Mouse (Mus musculus) liver, embryonic 13.5 days (tissue): ENCODE results near the gene Zdhhc14. TPM values are rescaled to one million over a fixed set of nuclear protein-coding genes. Genes with fewer than 3 reads are reported as not detected.

ENCODE experiments used
- ATAC-seq: fragments of 200-750 bp; cut with Nextera tagmentation; 2 replicates; pipeline ENCODE4 v1.8.0; 2017; ENCODE audit warnings: low read depth, mild to moderate bottlenecking, moderate number of reproducible peaks, moderate library complexity
- DNase-seq: peaks from one replicate; pipeline ENCODE4 v3.0.0; 2022
- H3K27ac ChIP-seq: fragments of 300-500 bp; sonication (generic); 2 replicates; pipeline ENCODE4 v1.5.1; 2015; ENCODE audit warnings: moderate library complexity, mild to moderate bottlenecking, inconsistent platforms
- H3K27me3 ChIP-seq: fragments of 300-500 bp; sonication (generic); 2 replicates; pipeline ENCODE4 v1.6.1; 2015; ENCODE audit warnings: mild to moderate bottlenecking, inconsistent platforms
- H3K36me3 ChIP-seq: fragments of 300-500 bp; sonication (generic); 2 replicates; pipeline ENCODE4 v1.6.1; 2015; ENCODE audit warnings: mild to moderate bottlenecking, inconsistent platforms
- H3K4me1 ChIP-seq: fragments of 300-500 bp; sonication (generic); replicated peaks from 2 replicates; pipeline ENCODE4 v1.6.1; 2015; ENCODE audit warnings: inconsistent platforms
- H3K4me2 ChIP-seq: fragments of 300-500 bp; sonication (generic); 2 replicates; pipeline ENCODE4 v1.6.1; 2015; ENCODE audit warnings: inconsistent platforms, mild to moderate bottlenecking, moderate library complexity
- H3K4me3 ChIP-seq: fragments of 300-500 bp; sonication (generic); replicated peaks from 2 replicates; pipeline ENCODE4 v1.5.1; 2015; ENCODE audit warnings: mild to moderate bottlenecking, inconsistent platforms
- H3K9ac ChIP-seq: fragments of 300-500 bp; sonication (generic); 2 replicates; pipeline ENCODE4 v1.6.1; 2015; ENCODE audit warnings: mild to moderate bottlenecking, inconsistent platforms
- H3K9me3 ChIP-seq: fragments of 300-500 bp; sonication (generic); replicated peaks from 2 replicates; pipeline ENCODE4 v1.6.1; 2016; ENCODE audit warnings: inconsistent platforms
- WGBS: fragments of 180-500 bp; shearing (Covaris S2); methylation state at CpG from one replicate; pipeline ENCODE4 v1.1.7; 2015; ENCODE audit not compliant: insufficient replicate concordance; 5-methylcytosine and 5-hydroxymethylcytosine counted together
- polyA plus RNA-seq: library from polyadenylated mRNA; unstranded; fragments of >200 nt; fragmentation: Nextera tagmentation; extraction: Ambion mirVana; gene quantifications from 2 replicates; pipeline ENCODE4 v1.2.1, GENCODE M21; 2015

Zdhhc14 gene
- polyA plus RNA-seq, result 4.7 and 6.0 TPM in 2 replicates

DNA sequence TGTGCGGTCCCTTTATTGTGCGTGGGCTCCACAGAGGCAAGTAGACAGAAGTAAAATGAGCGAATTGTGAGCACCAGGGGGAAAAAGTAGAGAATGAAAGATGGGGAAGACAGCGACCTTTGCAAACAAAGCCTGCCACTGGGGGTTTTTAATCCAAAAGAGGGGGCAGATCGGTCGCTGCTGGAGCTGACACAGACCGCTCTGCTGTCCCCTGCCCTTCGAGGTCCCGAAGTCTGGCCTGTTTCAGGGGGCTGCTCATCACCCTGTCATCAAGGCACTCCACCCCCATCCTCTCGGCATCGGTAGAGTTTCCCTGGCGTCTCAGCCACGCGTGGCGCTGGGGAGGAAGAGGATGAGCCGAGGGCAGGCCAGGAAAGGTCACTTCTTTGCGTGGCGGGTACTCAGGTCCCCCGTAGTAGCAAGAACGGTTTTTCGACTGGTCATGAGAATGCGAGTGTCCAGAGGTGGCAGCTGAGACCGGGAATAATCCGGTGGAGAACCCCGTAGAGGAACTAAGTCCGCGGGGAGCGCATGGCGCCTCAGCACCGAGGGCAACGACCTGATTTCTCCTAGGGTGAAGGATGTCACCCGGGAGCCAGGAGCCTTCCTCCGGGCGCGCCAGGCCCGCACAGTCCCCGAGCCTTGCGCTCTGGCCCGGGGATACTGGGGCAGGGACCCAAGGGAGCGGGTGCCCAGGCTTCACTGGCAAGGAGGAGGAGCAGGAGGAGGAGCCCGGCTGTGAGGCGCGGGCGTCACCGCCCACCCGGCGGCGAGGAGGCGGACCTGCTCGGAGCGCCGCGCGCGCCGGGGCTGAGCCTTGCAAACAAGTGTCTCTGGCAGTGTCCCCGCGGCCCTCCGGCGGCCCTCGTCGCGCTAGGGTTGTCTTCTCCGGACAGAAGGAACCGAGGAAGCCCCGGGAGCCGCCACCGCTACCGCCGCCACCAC lies at the start of gene Zdhhc14:
Zdhhc14 (plus strand) TSS at position 757 of the 945 bp plus-strand sequence.
- Histone ChIP-seq H3K4me1 (peaks cover 59% of the 10 kb centered on the region), H3K27ac (peak within 1 kb of the TSS; percentile 98), H3K36me3 (peaks cover 22% of the 10 kb centered on the region), H3K27me3 (no peaks in the 10 kb centered on the region), H3K4me3 (peak within 1 kb of the TSS; percentile 98), H3K4me2 (peak within 1 kb of the TSS; percentile 98), H3K9me3 (no peaks in the 10 kb centered on the region), H3K9ac (peak within 1 kb of the TSS; percentile 99)
- DNase-seq (peak; percentile 94), ATAC-seq (peak; percentile 90)
- under 1% methylated on average over 69 of the region's 70 CpGs for WGBS

DNA sequence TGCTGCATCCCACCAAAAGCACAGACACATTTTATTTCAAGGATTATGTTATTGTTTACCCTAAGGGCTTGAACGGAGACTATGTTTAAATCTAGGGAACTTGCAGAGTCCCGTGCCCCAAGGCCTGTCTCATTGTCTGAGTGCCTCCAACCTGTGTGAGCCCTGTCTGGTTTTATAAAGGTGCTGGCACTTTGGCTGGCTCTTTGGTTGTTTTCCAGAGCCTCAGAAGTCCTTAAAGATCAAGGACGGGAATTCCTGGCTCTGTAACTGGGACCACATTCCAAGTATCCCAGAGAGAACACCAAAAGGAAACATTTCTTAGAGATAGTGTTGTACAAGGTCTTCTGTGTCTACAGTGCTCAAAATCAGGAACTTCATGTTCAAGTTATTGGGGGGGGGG lies 49.1 kb upstream of the Zdhhc14 start:
- no peak overlapping the region for H3K9ac ChIP-seq
- no peak overlapping the region for H3K27ac ChIP-seq
- peaks cover 20% of the 10 kb centered on the region for H3K27me3 ChIP-seq
- H3K4me3 ChIP-seq, result no peak overlapping the region
- ATAC-seq (no peak), DNase-seq (no peak)
- no peaks in the 10 kb centered on the region for H3K36me3 ChIP-seq
- peaks cover 21% of the 10 kb centered on the region for H3K4me1 ChIP-seq
- 59% methylated on average over 3 of the region's 3 CpGs for WGBS
- no peak overlapping the region for H3K4me2 ChIP-seq
- H3K9me3 ChIP-seq, result no peaks in the 10 kb centered on the region

DNA sequence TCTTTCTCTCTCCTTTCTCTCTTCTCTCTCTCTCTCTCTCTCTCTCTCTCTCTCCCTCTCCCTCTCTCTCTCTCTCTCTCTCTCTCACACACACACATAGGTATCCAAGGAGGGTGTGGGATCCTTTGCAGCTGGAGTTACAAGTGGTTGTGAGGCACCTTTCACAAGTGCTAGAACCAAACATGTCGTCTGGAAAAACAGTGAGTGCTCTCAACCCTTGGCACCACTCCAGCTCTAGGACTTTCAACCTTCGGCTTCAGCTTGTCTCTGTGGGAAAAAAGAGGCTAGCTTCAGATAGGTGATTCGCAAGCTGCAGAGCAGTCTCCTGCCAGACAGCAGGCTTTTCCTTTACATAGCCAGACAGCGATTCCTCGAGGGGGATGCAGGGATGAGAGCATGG lies 48.6 kb upstream of the Zdhhc14 start:
- ATAC-seq (no peak), DNase-seq (no peak)
- Histone ChIP-seq H3K27ac (no peak overlapping the region), H3K36me3 (no peaks in the 10 kb centered on the region), H3K4me1 (peaks cover 17% of the 10 kb centered on the region), H3K9ac (no peak overlapping the region), H3K9me3 (no peaks in the 10 kb centered on the region), H3K4me2 (no peak overlapping the region), H3K4me3 (no peak overlapping the region), H3K27me3 (peaks cover 22% of the 10 kb centered on the region)
- WGBS, result 49% methylated on average over 5 of the region's 5 CpGs

DNA sequence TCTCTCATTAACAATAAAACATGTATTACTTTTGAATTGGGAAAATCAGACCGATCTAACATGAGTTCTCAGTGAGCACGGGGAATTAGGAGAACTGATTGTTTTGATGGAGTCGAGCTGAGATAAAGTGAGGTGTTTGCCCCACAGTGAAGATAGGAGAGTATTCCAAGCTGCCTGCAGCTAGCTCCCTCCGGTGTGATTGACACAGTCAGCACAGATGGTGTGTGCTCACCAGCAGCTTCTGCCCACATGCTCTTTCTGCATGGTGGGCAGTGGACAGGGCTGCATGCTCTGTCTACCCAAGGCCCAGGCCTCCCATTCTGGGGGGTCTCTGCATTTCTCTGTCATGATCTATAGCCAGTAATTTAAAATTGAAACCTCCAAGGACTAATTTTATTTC lies 38.7 kb upstream of the Zdhhc14 start:
- Histone ChIP-seq H3K36me3 (no peaks in the 10 kb centered on the region), H3K4me3 (no peak overlapping the region), H3K27ac (no peak overlapping the region), H3K9me3 (no peaks in the 10 kb centered on the region), H3K9ac (no peak overlapping the region), H3K4me1 (no peaks in the 10 kb centered on the region), H3K4me2 (no peak overlapping the region), H3K27me3 (peaks cover 60% of the 10 kb centered on the region)
- no peak for ATAC-seq
- DNase-seq, result no peak
- 57% methylated on average over 4 of the region's 4 CpGs for WGBS

DNA sequence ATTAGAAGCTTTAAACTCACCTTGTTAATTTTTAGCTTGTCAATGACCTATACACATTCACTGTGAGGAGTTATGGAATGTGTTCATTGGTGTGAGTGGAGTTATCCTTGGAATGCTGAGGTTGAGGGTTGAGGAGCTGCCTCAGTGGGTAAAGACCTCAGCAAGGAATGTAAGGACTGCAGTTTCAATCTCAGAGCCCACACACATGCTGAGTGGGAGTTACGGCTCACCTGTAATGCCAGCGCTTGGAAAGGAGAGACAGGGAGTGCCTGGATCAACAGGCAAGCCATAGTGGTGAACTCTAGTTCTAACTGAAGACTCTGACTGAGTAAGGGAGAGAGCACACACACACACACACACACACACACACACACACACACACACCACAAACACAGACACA lies 28.4 kb upstream of the Zdhhc14 start:
- DNase-seq, result no peak

DNA sequence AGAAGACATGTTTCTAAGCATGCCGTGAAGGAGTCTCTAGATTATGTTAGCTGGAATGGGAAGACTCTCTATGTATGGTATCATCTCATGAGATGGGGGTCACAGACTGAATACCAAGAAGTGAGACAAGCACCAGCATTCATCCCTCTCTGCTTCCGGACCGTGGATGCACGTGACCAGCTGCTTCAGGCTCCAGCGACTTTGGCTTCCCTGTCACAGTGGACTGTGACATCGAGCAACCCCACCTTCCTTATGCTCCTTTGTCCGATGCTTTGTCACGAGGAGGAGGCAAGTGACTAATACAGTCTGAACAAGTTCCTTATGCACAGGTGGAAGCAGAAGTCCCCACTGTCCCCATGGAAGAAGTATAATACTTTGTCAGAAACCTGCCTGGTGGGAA lies 25.6 kb upstream of the Zdhhc14 start:
- WGBS, result 71% methylated on average over 8 of the region's 8 CpGs
- Histone ChIP-seq H3K27ac (no peak overlapping the region), H3K4me3 (no peak overlapping the region), H3K4me1 (no peaks in the 10 kb centered on the region), H3K4me2 (no peak overlapping the region), H3K36me3 (no peaks in the 10 kb centered on the region), H3K9ac (no peak overlapping the region), H3K27me3 (peaks cover 13% of the 10 kb centered on the region; the same call in 1 of the 2 replicates), H3K9me3 (no peaks in the 10 kb centered on the region)
- DNase-seq, result no peak
- ATAC-seq, result no peak

More for the DNA sequence above, 28.4 kb upstream of the Zdhhc14 start:
- Histone ChIP-seq H3K4me2 (no peak overlapping the region), H3K27me3 (peaks cover 11% of the 10 kb centered on the region; the same call in 1 of the 2 replicates), H3K27ac (no peak overlapping the region), H3K9ac (no peak overlapping the region), H3K36me3 (no peaks in the 10 kb centered on the region), H3K9me3 (no peaks in the 10 kb centered on the region), H3K4me1 (no peaks in the 10 kb centered on the region), H3K4me3 (no peak overlapping the region)
- 89% methylated on average over 2 of the region's 2 CpGs for WGBS
- no peak for ATAC-seq

DNA sequence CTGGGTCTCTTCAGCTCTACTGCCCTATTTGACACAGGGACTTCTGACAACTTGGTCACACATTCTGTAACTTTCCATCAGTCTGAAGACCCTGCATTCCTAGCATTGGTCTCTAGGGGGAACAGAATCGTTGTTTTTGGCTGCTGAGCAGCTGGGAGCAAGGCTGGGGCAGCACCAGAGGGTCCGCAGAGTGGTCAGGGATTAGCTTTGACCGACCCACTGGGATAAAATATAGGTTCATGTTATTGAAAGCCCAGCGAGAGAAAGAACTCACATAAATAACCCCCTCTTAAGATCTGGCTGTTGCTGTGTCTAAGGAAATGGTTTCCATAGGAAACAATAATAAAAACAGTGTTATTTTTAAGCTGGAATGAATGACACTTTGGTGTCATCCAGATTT lies 25.2 kb upstream of the Zdhhc14 start:
- Histone ChIP-seq H3K27ac (no peak overlapping the region), H3K27me3 (peaks cover 13% of the 10 kb centered on the region; the same call in 1 of the 2 replicates), H3K4me3 (no peak overlapping the region), H3K9me3 (no peaks in the 10 kb centered on the region), H3K4me2 (no peak overlapping the region), H3K36me3 (no peaks in the 10 kb centered on the region), H3K4me1 (no peaks in the 10 kb centered on the region), H3K9ac (no peak overlapping the region)
- ATAC-seq, result no peak
- WGBS, result 43% methylated on average over 4 of the region's 4 CpGs
- no peak for DNase-seq

DNA sequence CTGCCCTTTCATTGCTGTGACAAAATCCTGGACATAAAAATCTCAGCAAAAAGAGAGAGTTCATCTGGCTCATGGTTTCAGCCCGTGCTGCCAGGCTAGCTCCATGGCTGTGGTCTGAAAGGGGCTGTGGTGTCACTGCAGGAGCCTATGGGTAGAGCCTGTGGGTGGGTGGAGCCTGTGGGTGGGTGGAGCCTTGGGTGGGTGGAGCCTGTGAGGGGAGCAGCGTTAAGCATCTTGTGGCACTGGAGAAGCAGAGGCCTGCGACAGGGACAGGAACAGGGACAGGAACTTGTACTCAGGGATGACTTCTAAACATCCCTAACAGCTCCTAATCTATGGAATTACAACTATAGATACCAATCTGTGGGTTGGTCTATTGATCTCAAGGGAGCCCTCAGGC lies 20.1 kb upstream of the Zdhhc14 start:
- Histone ChIP-seq H3K4me1 (peaks cover 9% of the 10 kb centered on the region), H3K36me3 (no peaks in the 10 kb centered on the region), H3K4me3 (no peak overlapping the region), H3K9ac (no peak overlapping the region), H3K9me3 (no peaks in the 10 kb centered on the region), H3K4me2 (no peak overlapping the region), H3K27ac (no peak overlapping the region), H3K27me3 (peaks cover 15% of the 10 kb centered on the region; the same call in 1 of the 2 replicates)
- DNase-seq (peak; percentile 11), ATAC-seq (peak; percentile 79)
- 28% methylated on average over 3 of the region's 3 CpGs for WGBS

DNA sequence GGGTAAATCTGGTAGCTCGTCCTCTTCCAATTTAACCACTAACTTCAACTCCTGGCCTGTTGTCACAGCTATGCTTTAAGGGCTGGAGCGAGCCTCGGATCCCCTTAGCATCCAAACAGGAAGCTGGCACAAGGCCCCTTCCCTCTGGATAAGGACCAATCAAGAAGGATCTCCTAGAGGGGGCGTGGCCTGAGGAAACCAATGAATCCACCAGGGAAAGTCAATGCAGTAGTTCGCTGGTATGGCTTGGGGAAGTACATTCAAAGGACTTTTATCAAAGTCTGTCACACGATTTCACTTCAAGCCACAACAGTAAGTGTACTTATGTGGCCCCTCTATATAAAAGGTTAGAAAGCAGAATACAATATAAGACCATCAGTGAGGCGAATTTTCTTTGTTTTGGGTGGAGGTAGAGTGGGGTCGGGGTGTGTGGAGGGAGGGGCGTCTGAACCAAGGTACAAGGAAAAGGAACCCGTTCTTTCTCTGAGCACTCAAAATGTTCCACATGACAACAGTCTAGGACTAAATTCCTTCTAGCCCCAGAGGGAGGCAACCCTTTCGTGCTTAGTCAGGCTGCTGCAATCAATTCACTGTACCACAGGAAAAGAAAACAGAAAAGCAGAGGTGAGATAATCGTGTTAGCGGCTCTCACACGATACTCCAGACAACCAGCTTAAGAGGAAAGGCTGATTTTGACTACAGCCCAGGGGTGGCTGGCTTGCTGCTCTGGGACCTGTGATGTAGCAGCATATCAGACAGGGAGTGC lies 16.2 kb upstream of the Zdhhc14 start:
- Histone ChIP-seq H3K4me3 (no peak overlapping the region), H3K27me3 (peaks cover 10% of the 10 kb centered on the region; the same call in 1 of the 2 replicates), H3K4me2 (peak overlapping the region; percentile 16; the same call in 1 of the 2 replicates), H3K4me1 (peaks cover 9% of the 10 kb centered on the region), H3K9me3 (no peaks in the 10 kb centered on the region), H3K27ac (no peak overlapping the region), H3K9ac (no peak overlapping the region), H3K36me3 (no peaks in the 10 kb centered on the region)
- 29% methylated on average over 14 of the region's 14 CpGs for WGBS
- no peak for DNase-seq
- peak; percentile 51; the same call in 1 of the 2 replicates for ATAC-seq

DNA sequence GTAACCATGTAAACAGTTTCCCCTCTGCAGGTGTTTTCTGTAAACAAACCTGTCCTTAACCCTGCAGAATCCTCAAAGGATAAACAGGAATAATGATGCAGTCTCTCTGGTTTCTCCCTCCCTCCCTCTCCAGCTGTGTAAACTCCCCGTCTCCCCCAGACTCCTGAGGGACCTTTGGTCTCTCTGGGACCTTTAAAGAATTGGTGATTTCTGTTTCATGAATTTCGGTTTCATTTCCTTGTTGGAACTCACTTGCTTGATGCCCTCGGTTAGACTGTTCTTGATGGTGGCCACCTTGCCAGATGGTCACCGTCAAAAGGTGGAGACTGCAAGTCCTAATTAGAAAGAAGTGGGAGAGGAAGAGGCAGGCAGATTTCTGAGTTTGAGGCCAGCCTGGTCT lies 8.9 kb upstream of the Zdhhc14 start:
- Histone ChIP-seq H3K27ac (no peak overlapping the region), H3K4me2 (no peak overlapping the region), H3K4me3 (no peak overlapping the region), H3K9me3 (0 out of 2 replicates have a peak, but pooled peaks cover 4% of the 10 kb centered on the region), H3K36me3 (no peaks in the 10 kb centered on the region), H3K4me1 (peaks cover 33% of the 10 kb centered on the region), H3K9ac (no peak overlapping the region), H3K27me3 (peaks cover 11% of the 10 kb centered on the region)
- WGBS, result 60% methylated on average over 4 of the region's 4 CpGs
- DNase-seq (no peak), ATAC-seq (no peak)

DNA sequence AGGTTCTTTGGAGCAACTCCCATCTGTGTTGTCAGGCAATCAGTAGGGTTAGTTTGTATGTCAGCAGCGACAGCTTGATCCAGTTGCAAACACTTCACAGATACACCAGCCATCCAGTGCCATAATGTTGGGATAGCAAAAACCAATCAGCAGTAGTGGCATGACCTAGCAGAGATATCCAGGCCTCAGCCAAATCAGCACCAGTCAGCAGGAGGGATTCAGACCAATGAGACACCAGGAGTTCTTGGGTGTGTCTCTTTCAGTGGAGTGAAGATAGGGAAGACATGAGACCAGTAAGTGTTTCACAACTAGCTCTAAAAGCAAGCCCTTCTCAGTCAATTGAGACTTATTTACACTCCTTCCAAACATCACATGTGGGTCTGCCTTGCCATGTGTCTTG lies 7.7 kb upstream of the Zdhhc14 start:
- Histone ChIP-seq H3K9ac (no peak overlapping the region), H3K27me3 (peaks cover 11% of the 10 kb centered on the region), H3K27ac (peak overlapping the region; percentile 77), H3K9me3 (0 out of 2 replicates have a peak, but pooled peaks cover 4% of the 10 kb centered on the region), H3K4me1 (peaks cover 34% of the 10 kb centered on the region), H3K36me3 (no peaks in the 10 kb centered on the region), H3K4me2 (no peak overlapping the region), H3K4me3 (no peak overlapping the region)
- 71% methylated on average over 1 of the region's 1 CpGs for WGBS
- peak; percentile 59 for DNase-seq
- ATAC-seq, result peak; percentile 98
